Mouse (Mus musculus): ENCODE results near the gene Ttll3.
A peak's percentile ranks its signal among the peaks of the same experiment; 100 is the strongest.

The Ttll3 gene

GRCm38 (mm10) chr6:113379246-113379645, 9.8 kb upstream of the Ttll3 start:
- no peak for DNase-seq (ENCODE audit: low spot score in 2 of 2)

- DNase-seq (ENCODE audit: low spot score in 2 of 2), result no peak
Observed at GRCm38 (mm10) chr6:113380480-113380879, 8.6 kb upstream of the Ttll3 start.

GRCm38 (mm10) chr6:113384351-113384927, 4.6 kb upstream of the Ttll3 start:
- peak in 1 of 2 experiments; percentile 32 for DNase-seq (ENCODE audit: low spot score in 2 of 2)

GRCm38 (mm10) chr6:113385160-113385714, 3.8 kb upstream of the Ttll3 start:
- no peak for DNase-seq (ENCODE audit: low spot score in 2 of 2)

- no peak for DNase-seq (ENCODE audit: low spot score in 2 of 2)
Observed at GRCm38 (mm10) chr6:113386025-113386424, 3.0 kb upstream of the Ttll3 start.

- no peak for DNase-seq (ENCODE audit: low spot score in 2 of 2)
Observed at GRCm38 (mm10) chr6:113390715-113391114, 1.7 kb downstream of the Ttll3 start.

GRCm38 (mm10) chr6:113392015-113392386, 2.9 kb downstream of the Ttll3 start:
- DNase-seq (ENCODE audit: low spot score in 2 of 2), result no peak

GRCm38 (mm10) chr6:113392387-113393071, 3.5 kb downstream of the Ttll3 start:
- peak in 1 of 2 experiments; percentile 63 for DNase-seq (ENCODE audit: low spot score in 2 of 2)

- no peak for DNase-seq (ENCODE audit: low spot score in 2 of 2)
Observed at GRCm38 (mm10) chr6:113393951-113394350, 4.9 kb downstream of the Ttll3 start.

- DNase-seq (ENCODE audit: low spot score in 2 of 2), result no peak
Observed at GRCm38 (mm10) chr6:113394811-113395210, 5.8 kb downstream of the Ttll3 start.

GRCm38 (mm10) chr6:113395501-113395900, 6.4 kb downstream of the Ttll3 start:
- no peak for DNase-seq (ENCODE audit: low spot score in 2 of 2)

GRCm38 (mm10) chr6:113396270-113397030, 7.4 kb downstream of the Ttll3 start:
- no peak for DNase-seq (ENCODE audit: low spot score in 2 of 2)

- DNase-seq (ENCODE audit: low spot score in 2 of 2), result no peak
Observed at GRCm38 (mm10) chr6:113402094-113402493, 13.0 kb downstream of the Ttll3 start.

- no peak for DNase-seq (ENCODE audit: low spot score in 2 of 2)
Observed at GRCm38 (mm10) chr6:113404649-113405448, 15.8 kb downstream of the Ttll3 start.

- DNase-seq (ENCODE audit: low spot score in 2 of 2), result no peak
Observed at GRCm38 (mm10) chr6:113405483-113405882, 16.4 kb downstream of the Ttll3 start.

GRCm38 (mm10) chr6:113406683-113407082, 17.6 kb downstream of the Ttll3 start:
- no peak for DNase-seq (ENCODE audit: low spot score in 2 of 2)

GRCm38 (mm10) chr6:113410001-113410400, 20.9 kb downstream of the Ttll3 start:
- no peak for DNase-seq (ENCODE audit: low spot score in 2 of 2)

- no peak for DNase-seq (ENCODE audit: low spot score in 2 of 2)
Observed at GRCm38 (mm10) chr6:113416416-113416815, 27.4 kb downstream of the Ttll3 start.

GRCm38 (mm10) chr6:113418441-113419198, 29.6 kb downstream of the Ttll3 start:
- DNase-seq (ENCODE audit: low spot score in 2 of 2), result no peak

- peak; percentile 87 to 97 for DNase-seq (ENCODE audit: low spot score in 2 of 2)
Observed at GRCm38 (mm10) chr6:113419199-113419587, 30.1 kb downstream of the Ttll3 start, which contains the start of gene Rpusd3. TSS of gene Rpusd3 (minus strand) at chr6:113419340.

GRCm38 (mm10) chr6:113423000-113423399, 33.9 kb downstream of the Ttll3 start:
- no peak for DNase-seq (ENCODE audit: low spot score in 2 of 2)

All from frontal cortex, postnatal 10 days (tissue).